Mouse (Mus musculus): ENCODE measurements around the gene Ccdc42.

- no peak for TF ChIP-seq CTCF (conservative IDR thresholded peaks at IDR 0.05; ENCODE audit: low read length)
- no peak for TF ChIP-seq NANOG (IDR thresholded peaks at IDR 0.05; ENCODE audit: borderline replicate concordance, low read length)
Measured at GRCm38 (mm10) chr11:68600551-68601021, 13.8 kb downstream of the Ccdc42 start.

All from E14TG2a.4 (cell line).